ENCODE assay signal across 8 mouse cellular contexts in the genomic region with DNA sequence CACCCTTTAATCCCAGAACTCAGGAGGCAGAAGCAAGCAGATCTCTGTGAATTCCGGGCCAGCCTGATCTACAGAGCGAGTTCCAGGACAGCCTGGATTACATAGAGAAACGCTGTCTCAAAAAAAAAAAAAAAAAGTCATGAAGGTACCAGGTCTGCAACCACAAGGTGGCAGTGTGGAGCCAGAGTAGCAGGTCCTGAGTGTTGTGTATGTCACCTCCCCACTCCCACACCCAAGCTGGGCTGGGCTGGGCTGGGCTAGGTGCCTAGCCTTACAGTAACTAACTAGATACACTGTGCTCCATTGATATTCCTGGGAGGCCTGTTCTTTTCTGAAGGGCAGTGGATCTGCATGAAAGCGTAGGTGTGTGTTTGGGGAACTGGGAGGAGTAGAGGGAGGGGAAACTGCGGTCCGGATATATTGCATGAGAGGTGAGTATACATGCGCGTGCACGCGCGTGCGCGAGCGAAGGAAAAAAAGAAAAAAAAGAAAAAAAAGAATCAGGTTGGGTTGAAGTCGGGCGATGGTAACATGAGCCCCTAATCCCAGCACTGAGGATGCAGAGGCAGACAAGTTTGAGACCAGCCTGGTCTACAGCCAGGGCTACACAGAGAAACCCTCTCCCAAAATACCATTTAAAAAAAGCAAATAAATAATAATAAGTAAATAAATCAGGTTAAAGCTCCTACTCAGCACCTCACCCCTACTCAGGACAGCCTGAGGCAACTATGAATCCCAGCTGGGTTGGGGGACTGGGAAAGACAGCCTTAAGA. TPM values are rescaled to one million over a fixed set of nuclear protein-coding genes. Genes with fewer than 3 reads are reported as not detected.
DNase-seq lines count a peak whose midpoint lies in the region; ATAC-seq and TF ChIP-seq lines count a peak whose summit lies in the region.

No protein-coding gene starts in this region.

- intact Hi-C loops in heart, postnatal 36 days (cut with DNase I): loop anchor here (1.0 to 10.0 kb wide), 3 partner anchors 45 to 231 kb away; no protein-coding TSS in a partner anchor

- peak; percentile 51 for ATAC-seq in Patski

- peak; percentile 12 for DNase-seq in Patski (ENCODE audit: low read depth, low spot score)
- DNase-seq in cerebellum, adult 18-20 months: peak; percentile 53 to 59
- peak; percentile 80 for DNase-seq in forelimb bud, embryonic 11.5 days (ENCODE audit: low read depth, low spot score)
- peak; percentile 68 to 79 for DNase-seq in heart, postnatal 36 days
- peak; percentile 59 to 70 for DNase-seq in layer of hippocampus, postnatal 14 days (ENCODE audit: low spot score in 2 of 2)
- peak; percentile 78 for DNase-seq in lung, postnatal 25 days (ENCODE audit: low spot score)
- peak; percentile 49 for DNase-seq in skeletal muscle tissue, adult 2 months (ENCODE audit: low read depth, low spot score)
- DNase-seq in yolk sac, embryonic 10.5 days (ENCODE audit: low spot score): peak; percentile 55

- CTCF ChIA-PET in Patski (lab: Charles Lee): interaction anchor here (1.0 to 1.7 kb wide), 7 partner anchors 11 to 99 kb away, joined by 3 to 8 read pairs (median 4); no protein-coding TSS in a partner anchor

- POLR2A ChIA-PET in Patski (lab: Charles Lee): interaction anchor here (0.7 kb wide), 2 partner anchors 174 to 967 kb away, joined by 5 to 8 read pairs; no protein-coding TSS in a partner anchor

- peaks cover 11% of the 10 kb centered on the region for H3K27me3 ChIP-seq in Patski

- TF ChIP-seq CTCF in Patski (IDR thresholded peaks at IDR 0.05): peak; percentile 64

- in situ Hi-C loops in Patski (cut with MboI; ENCODE audit: low pct_unique_long_range_greater_than_20kb): no loop called here

RNA-seq across cellular contexts. Expression of a gene that starts 14.5 kb away (rescaled TPM):
- not detected for polyA plus RNA-seq in Patski (2021)
- total RNA-seq in heart, postnatal 36 days (2021): not detected
- under 1 TPM; 0.21 to 0.37 TPM for total RNA-seq in layer of hippocampus, postnatal 14 days (2021)

RNA-seq across cellular contexts. Expression of a gene that starts 24.6 kb away (rescaled TPM):
- polyA plus RNA-seq in Patski (2021): not detected
- total RNA-seq in heart, postnatal 36 days (2021): under 1 TPM; 0.62 to 0.67 TPM
- not detected for total RNA-seq in layer of hippocampus, postnatal 14 days (2021)

Comparison
In these comparisons a context has a peak if more than half of its experiments do, and no peak if none do; other contexts are left out.
1. Peak in every context shown above with its lines: DNase-seq and ATAC-seq.
2. DNase-seq: peak in every context shown above with its lines; median percentile 80 in forelimb bud, embryonic 11.5 days; 78 in lung, postnatal 25 days; 74 in heart, postnatal 36 days; 64 in layer of hippocampus, postnatal 14 days; 56 in cerebellum, adult 18-20 months; 55 in yolk sac, embryonic 10.5 days; 49 in skeletal muscle tissue, adult 2 months; 12 in Patski.